Mouse (Mus musculus): Measurements from ENCODE around the gene Adgrl4. TPM values are rescaled to one million over a fixed set of nuclear protein-coding genes. Genes with fewer than 3 reads are reported as not detected.

Gene Adgrl4
- polyA plus RNA-seq, 2 experiments = 5.0 to 6.4 TPM

- 55% methylated on average over 2 of the region's 2 CpGs for WGBS
- H3K4me1 ChIP-seq (ENCODE audit: control insufficient read depth, insufficient read depth, low read length) = no peaks in the 10 kb centered on the region
- H3K36me3 ChIP-seq (ENCODE audit: control insufficient read depth, insufficient read depth, low read length) = no peaks in the 10 kb centered on the region
- H3K4me2 ChIP-seq (replicated peaks; ENCODE audit: low read depth, low read length, severe bottlenecking) = no peak overlapping the region
- DNase-seq (ENCODE audit: low spot score) (no peak), ATAC-seq (ENCODE audit: low FRiP score, low read depth) (no peak)
- no peak overlapping the region for H3K9ac ChIP-seq (ENCODE audit: low read depth, low read length, severe bottlenecking)
- H3K27ac ChIP-seq (replicated peaks; ENCODE audit: low read depth, low read length) = no peak overlapping the region
- no peak for TF ChIP-seq POLR2A (IDR thresholded peaks at IDR 0.05; ENCODE audit: borderline replicate concordance, extremely low read depth, insufficient read depth, insufficient read length)
- H3K27me3 ChIP-seq (ENCODE audit: control insufficient read depth, insufficient read depth, low read length) = no peaks in the 10 kb centered on the region
- no peaks in the 10 kb centered on the region for H3K9me3 ChIP-seq (ENCODE audit: control insufficient read depth, low read length)
- no peak overlapping the region for H3K4me3 ChIP-seq (replicated peaks; ENCODE audit: low read length)
Measured at GRCm38 (mm10) chr3:151445936-151446335, 8.2 kb downstream of the Adgrl4 start.

GRCm38 (mm10) chr3:151454985-151455701 lies 17.5 kb downstream of the Adgrl4 start:
- no peak overlapping the region for H3K4me2 ChIP-seq (replicated peaks; ENCODE audit: low read depth, low read length, severe bottlenecking)
- 60% methylated on average over 6 of the region's 6 CpGs for WGBS
- no peak overlapping the region for H3K27ac ChIP-seq (replicated peaks; ENCODE audit: low read depth, low read length)
- no peaks in the 10 kb centered on the region for H3K9me3 ChIP-seq (ENCODE audit: control insufficient read depth, low read length)
- no peak for TF ChIP-seq POLR2A (IDR thresholded peaks at IDR 0.05; ENCODE audit: borderline replicate concordance, extremely low read depth, insufficient read depth, insufficient read length)
- no peaks in the 10 kb centered on the region for H3K4me1 ChIP-seq (ENCODE audit: control insufficient read depth, insufficient read depth, low read length)
- no peak for ATAC-seq (ENCODE audit: low FRiP score, low read depth)
- H3K4me3 ChIP-seq (replicated peaks; ENCODE audit: low read length) = no peak overlapping the region
- no peak for DNase-seq (ENCODE audit: low spot score)
- no peaks in the 10 kb centered on the region for H3K27me3 ChIP-seq (ENCODE audit: control insufficient read depth, insufficient read depth, low read length)
- no peak overlapping the region for H3K9ac ChIP-seq (ENCODE audit: low read depth, low read length, severe bottlenecking)
- no peaks in the 10 kb centered on the region for H3K36me3 ChIP-seq (ENCODE audit: control insufficient read depth, insufficient read depth, low read length)

- DNase-seq (ENCODE audit: low spot score) = no peak
Measured at GRCm38 (mm10) chr3:151459430-151460190, 21.9 kb downstream of the Adgrl4 start.

GRCm38 (mm10) chr3:151465215-151465614 lies 27.5 kb downstream of the Adgrl4 start:
- DNase-seq (ENCODE audit: low spot score) = no peak
- TF ChIP-seq POLR2A (IDR thresholded peaks at IDR 0.05; ENCODE audit: borderline replicate concordance, extremely low read depth, insufficient read depth, insufficient read length) = no peak
- Histone ChIP-seq H3K27ac (replicated peaks; ENCODE audit: low read depth, low read length) (no peak overlapping the region), H3K27me3 (ENCODE audit: control insufficient read depth, insufficient read depth, low read length) (no peaks in the 10 kb centered on the region), H3K9me3 (ENCODE audit: control insufficient read depth, low read length) (no peaks in the 10 kb centered on the region), H3K4me1 (ENCODE audit: control insufficient read depth, insufficient read depth, low read length) (no peaks in the 10 kb centered on the region), H3K9ac (ENCODE audit: low read depth, low read length, severe bottlenecking) (no peak overlapping the region), H3K4me2 (replicated peaks; ENCODE audit: low read depth, low read length, severe bottlenecking) (no peak overlapping the region), H3K4me3 (replicated peaks; ENCODE audit: low read length) (no peak overlapping the region), H3K36me3 (ENCODE audit: control insufficient read depth, insufficient read depth, low read length) (no peaks in the 10 kb centered on the region)
- no peak for ATAC-seq (ENCODE audit: low FRiP score, low read depth)
- 51% methylated on average over 4 of the region's 4 CpGs for WGBS

More at GRCm38 (mm10) chr3:151459430-151460190, 21.9 kb downstream of the Adgrl4 start:
- Histone ChIP-seq H3K27ac (replicated peaks; ENCODE audit: low read depth, low read length) (no peak overlapping the region), H3K4me1 (ENCODE audit: control insufficient read depth, insufficient read depth, low read length) (no peaks in the 10 kb centered on the region), H3K9me3 (ENCODE audit: control insufficient read depth, low read length) (no peaks in the 10 kb centered on the region), H3K36me3 (ENCODE audit: control insufficient read depth, insufficient read depth, low read length) (no peaks in the 10 kb centered on the region), H3K4me3 (replicated peaks; ENCODE audit: low read length) (no peak overlapping the region), H3K9ac (ENCODE audit: low read depth, low read length, severe bottlenecking) (no peak overlapping the region), H3K4me2 (replicated peaks; ENCODE audit: low read depth, low read length, severe bottlenecking) (no peak overlapping the region), H3K27me3 (ENCODE audit: control insufficient read depth, insufficient read depth, low read length) (no peaks in the 10 kb centered on the region)
- no peak for ATAC-seq (ENCODE audit: low FRiP score, low read depth)
- WGBS = 76% methylated on average over 3 of the region's 3 CpGs
- no peak for TF ChIP-seq POLR2A (IDR thresholded peaks at IDR 0.05; ENCODE audit: borderline replicate concordance, extremely low read depth, insufficient read depth, insufficient read length)

- H3K27me3 ChIP-seq (ENCODE audit: control insufficient read depth, insufficient read depth, low read length) = no peaks in the 10 kb centered on the region
- no peak overlapping the region for H3K27ac ChIP-seq (replicated peaks; ENCODE audit: low read depth, low read length)
- H3K4me2 ChIP-seq (replicated peaks; ENCODE audit: low read depth, low read length, severe bottlenecking) = no peak overlapping the region
- H3K36me3 ChIP-seq (ENCODE audit: control insufficient read depth, insufficient read depth, low read length) = no peaks in the 10 kb centered on the region
- 90% methylated on average over 4 of the region's 4 CpGs for WGBS
- no peak overlapping the region for H3K9ac ChIP-seq (ENCODE audit: low read depth, low read length, severe bottlenecking)
- DNase-seq (ENCODE audit: low spot score) = no peak
- H3K9me3 ChIP-seq (ENCODE audit: control insufficient read depth, low read length) = no peaks in the 10 kb centered on the region
- TF ChIP-seq POLR2A (IDR thresholded peaks at IDR 0.05; ENCODE audit: borderline replicate concordance, extremely low read depth, insufficient read depth, insufficient read length) = no peak
- H3K4me3 ChIP-seq (replicated peaks; ENCODE audit: low read length) = no peak overlapping the region
- ATAC-seq (ENCODE audit: low FRiP score, low read depth) = no peak
- no peaks in the 10 kb centered on the region for H3K4me1 ChIP-seq (ENCODE audit: control insufficient read depth, insufficient read depth, low read length)
Measured at GRCm38 (mm10) chr3:151488853-151489252, 51.2 kb downstream of the Adgrl4 start.
